Mouse (Mus musculus): ENCODE measurements around the gene Pccb. TPM values are rescaled to one million over a fixed set of nuclear protein-coding genes. Genes with fewer than 3 reads are reported as not detected.

The Pccb gene
- total RNA-seq (2023): 10 to 100 TPM; 12.7 to 19.2 TPM

GRCm38 (mm10) chr9:101034448-101035098 lies at the start of gene Pccb:
TSS of gene Pccb (minus strand) at chr9:101034898.

DNA sequence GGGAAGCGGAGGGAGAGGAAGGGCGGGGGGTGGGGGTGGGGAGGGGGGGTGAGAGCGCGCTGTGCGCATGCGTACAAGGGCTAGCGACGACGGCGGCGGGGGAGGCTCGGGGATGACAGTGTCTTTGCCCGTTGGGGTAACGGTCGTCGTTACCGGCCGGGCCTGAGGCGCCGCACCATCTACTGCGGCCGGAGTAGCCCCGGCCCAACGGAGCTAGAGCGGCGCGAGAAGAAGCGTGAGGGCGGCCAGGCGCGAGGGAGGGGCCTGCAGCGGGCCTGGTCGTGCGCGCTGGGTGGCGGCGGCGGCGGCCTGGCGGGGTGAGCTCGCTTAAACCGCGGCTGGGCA lies 39.3 kb upstream of the Pccb start, which contains the start of gene Msl2:
Msl2 (plus strand) TSS at position 115 of the 345 bp plus-strand sequence.

Other genes with a start within 250 kb of the Pccb start
- gene Msl2, start 39.2 kb upstream of the Pccb start, total RNA-seq (2023): 100 to 1,000 TPM; 144 to 149 TPM
- gene Ppp2r3a, start 216.9 kb upstream of the Pccb start, total RNA-seq (2023): 1 to 10 TPM; 2.4 to 2.8 TPM

All from B cell, adult 67 days (primary cell).